Mouse (Mus musculus): ENCODE data around the gene Ppp6c. TPM values are rescaled to one million over a fixed set of nuclear protein-coding genes. Genes with fewer than 3 reads are reported as not detected.

Ppp6c gene
- total RNA-seq, 2 experiments from 2014 or later = 54.6 to 56.5 TPM

Other genes with a start within 250 kb of the Ppp6c start
- under 1 TPM; 0.13 to 0.20 TPM for gene Wdr38, start 229.0 kb downstream of the Ppp6c start, total RNA-seq (2021)
- gene Arpc5l, start 221.1 kb downstream of the Ppp6c start, total RNA-seq (2021) = 10 to 100 TPM; 91.4 to 91.7 TPM
- 100 to 1,000 TPM; 239 to 257 TPM for gene Rpl35, start 220.8 kb downstream of the Ppp6c start, total RNA-seq (2021)
- 10 to 100 TPM in 1 of 2 experiments, 1 to 10 TPM in 1; 9.1 to 11.0 TPM for gene Golga1, start 160.9 kb downstream of the Ppp6c start, total RNA-seq (2021)
- 1 to 10 TPM; 1.8 to 2.9 TPM for gene Scai, start 35.7 kb downstream of the Ppp6c start, total RNA-seq (2021)

All from gastrocnemius, postnatal 25 days (tissue).